Mouse (Mus musculus) gonadal fat pad, adult 2 months (tissue): ENCODE measurements at regions not wholly inside any gene's neighbourhood (a gene's known extent, or its start where the extent isn't known, plus 50 kb on each side); places are given as distances from the start of the nearest gene placed in this dataset.
"Not testable (repeated sequence)": the region's sequence is repeated elsewhere in the genome, so short reads cannot be mapped to it uniquely, and the experiment has no call there.

Experiments
- DNase-seq: peaks from one replicate; pipeline ENCODE4 v3.0.0-alpha.2; 2012; ENCODE audit warnings: low read depth

DNA sequence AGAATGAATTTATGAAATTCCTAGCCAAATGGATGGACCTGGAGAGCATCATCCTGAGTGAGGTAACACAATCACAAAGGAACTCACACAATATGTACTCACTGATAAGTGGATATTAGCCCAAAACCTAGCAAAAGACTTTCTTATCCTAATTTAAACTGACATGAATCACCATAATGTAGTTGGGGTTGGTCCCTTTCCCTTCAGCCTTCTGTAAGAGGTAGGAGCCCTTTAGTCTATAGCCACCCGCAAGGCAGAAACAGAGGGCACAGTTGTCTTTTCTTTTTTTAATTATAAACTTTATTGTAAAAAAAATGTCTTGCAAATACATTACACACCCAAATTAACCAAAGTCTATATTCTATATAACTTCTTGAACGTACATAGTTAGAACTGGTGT, 81.3 kb downstream of the Ogfrl1 start:
- DNase-seq: not testable (repeated sequence)

- DNase-seq: not testable (repeated sequence)
These were observed 82.7 kb downstream of the Ogfrl1 start for GRCm38 (mm10) chr1:23314863-23315262.

DNA sequence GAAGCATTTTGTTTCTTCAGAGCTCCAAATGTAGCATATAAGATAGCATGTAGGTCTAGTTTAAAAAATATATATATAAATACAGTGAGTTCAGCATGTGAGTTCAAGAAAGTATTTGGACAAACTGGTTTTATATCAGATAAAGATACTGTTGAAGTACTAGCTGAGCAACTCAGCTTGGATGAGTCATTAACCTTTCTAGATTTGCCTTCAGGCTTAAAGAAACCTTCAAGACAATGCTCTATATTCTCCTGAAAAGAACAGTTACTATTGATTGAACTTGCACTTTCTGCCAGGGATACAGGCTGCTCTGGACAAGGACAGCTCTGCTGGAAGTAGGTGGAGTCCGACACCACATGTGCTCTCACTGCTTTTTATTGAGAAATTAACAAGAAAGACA, 104.9 kb downstream of the Ogfrl1 start:
- peak; percentile 56 for DNase-seq

DNA sequence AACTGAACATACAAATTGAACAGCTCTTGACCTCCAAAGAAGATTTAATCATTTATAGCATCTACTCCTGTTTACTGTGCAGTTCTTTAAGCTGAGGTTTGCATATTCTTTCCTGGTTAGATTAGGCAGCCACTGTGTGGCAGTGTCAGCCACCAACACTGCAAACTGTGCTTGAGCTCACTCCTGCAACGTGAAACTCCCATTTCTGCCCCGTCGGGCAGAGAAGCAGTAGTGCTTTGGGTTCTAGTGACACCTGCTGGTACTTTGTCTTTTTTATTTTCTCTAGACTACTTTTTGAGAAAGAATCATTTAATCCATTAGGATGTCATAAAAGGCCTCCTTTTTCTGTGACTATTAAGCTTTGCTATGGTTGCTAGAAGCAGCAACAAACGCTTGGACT, 110.8 kb downstream of the Ogfrl1 start:
- DNase-seq: no peak

DNA sequence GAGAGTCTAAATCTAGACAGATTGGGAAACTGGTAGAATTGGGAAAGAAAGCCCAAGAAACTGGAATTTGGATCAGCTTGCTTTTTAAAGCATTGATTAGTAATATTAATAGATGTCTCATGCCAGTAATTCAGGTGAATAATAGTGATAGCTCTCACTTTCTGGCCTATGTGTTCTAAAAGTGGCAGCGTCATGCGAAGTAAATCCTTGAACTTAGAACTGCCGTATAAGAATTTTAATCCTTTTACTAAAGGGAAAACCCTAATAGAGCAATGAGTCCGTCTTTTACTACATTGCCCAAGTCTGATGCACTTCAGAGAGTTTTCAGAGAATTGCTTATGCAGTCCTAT, 114.7 kb downstream of the Ogfrl1 start:
- DNase-seq: no peak

- DNase-seq: no peak
These were observed 115.2 kb downstream of the Ogfrl1 start for GRCm38 (mm10) chr1:23282215-23282869.

DNA sequence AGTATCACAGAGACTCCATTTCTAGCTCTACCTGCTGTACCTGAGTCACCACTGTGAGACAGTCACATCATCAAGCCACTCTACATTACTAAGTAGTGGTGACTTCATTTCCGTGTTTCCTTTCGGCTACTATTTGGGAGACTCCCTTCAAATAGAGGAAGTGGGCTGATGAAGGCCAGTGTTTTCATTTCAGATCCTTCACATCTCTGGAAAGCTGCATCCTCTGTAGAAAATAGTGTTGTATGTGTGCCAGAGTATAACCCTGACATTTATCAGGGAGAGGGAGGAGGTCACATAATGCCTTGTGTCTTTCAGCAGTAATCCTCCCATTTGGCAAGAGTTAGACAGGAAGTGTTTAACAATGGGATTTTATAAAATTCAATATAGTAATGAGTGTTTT, 117.7 kb downstream of the Ogfrl1 start:
- DNase-seq: no peak

- DNase-seq: no peak
These were observed 125.5 kb downstream of the Ogfrl1 start for GRCm38 (mm10) chr1:23272077-23272476.

DNA sequence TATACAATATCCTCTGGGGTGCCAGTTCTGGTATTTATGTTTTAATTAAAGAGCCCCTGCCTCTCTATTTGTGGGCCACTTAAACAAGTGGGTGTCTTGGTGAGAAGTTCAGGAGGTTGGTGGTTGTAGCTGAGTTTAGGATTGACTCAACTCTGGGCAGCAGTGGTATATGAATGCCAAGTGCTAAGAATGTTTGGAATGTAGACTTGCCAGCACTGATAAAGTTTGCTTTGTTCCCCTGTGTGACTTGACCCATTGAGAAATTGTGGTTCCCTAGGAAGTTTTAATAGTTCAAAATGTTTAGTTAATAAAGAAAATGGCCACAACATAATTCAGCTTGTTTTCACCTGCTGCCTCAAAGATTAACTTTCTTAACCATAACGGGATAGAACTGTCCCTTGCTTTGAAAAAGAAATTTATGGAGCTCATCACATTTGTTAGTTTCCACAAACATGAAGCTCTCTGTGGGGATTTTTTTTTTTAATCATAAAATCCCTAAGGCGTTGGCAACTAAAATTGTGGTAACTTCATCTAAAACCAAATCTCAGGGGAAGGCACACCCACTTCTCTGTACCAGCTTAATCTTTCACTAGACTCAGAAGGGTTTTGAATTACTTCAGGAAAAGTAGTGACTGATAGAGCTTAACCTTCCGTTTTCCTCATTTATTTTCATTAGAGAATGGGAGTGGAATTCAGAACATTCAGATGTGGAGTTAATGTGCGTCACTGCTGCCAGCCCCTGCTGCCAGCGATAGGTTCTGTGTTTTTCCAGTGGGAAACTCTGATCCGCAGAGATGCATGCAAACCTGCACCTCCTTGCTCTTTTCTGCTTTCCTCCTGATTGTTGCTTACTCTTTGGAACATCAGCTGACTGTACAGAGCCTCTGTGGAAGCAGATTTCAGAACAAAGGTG, 126.4 kb downstream of the Ogfrl1 start:
- no peak for DNase-seq

GRCm38 (mm10) chr1:23268062-23268461, 129.5 kb downstream of the Ogfrl1 start:
- DNase-seq: no peak

GRCm38 (mm10) chr1:23265556-23266232, 131.9 kb downstream of the Ogfrl1 start:
- DNase-seq: no peak

GRCm38 (mm10) chr1:23264251-23264650, 133.3 kb downstream of the Ogfrl1 start:
- DNase-seq: no peak

DNA sequence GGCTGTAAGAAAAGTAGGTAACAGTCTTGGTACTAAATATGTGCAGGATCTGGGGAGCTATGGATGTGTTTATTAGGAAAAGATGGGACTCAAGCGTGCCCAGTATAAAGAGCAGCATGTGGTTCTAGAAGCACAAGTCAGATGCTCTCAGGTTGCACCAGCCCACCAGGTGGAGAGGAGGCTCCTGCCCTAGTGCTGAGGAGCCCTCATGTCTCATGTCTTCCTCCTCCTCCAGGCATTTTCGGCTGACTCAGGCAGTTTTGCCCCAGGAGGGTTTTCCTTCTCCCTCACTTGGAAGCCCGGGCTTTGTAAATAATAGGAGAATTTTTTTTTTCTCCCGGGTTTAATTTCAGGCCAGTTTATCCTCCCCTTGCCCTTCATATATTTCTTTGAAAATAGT, 133.8 kb downstream of the Ogfrl1 start:
- no peak for DNase-seq

GRCm38 (mm10) chr1:23261652-23262051, 135.9 kb downstream of the Ogfrl1 start:
- no peak for DNase-seq

GRCm38 (mm10) chr1:23257306-23257895, 140.2 kb downstream of the Ogfrl1 start:
- DNase-seq: no peak

- no peak for DNase-seq
These were observed 141.0 kb downstream of the Ogfrl1 start for GRCm38 (mm10) chr1:23256630-23257001.

DNA sequence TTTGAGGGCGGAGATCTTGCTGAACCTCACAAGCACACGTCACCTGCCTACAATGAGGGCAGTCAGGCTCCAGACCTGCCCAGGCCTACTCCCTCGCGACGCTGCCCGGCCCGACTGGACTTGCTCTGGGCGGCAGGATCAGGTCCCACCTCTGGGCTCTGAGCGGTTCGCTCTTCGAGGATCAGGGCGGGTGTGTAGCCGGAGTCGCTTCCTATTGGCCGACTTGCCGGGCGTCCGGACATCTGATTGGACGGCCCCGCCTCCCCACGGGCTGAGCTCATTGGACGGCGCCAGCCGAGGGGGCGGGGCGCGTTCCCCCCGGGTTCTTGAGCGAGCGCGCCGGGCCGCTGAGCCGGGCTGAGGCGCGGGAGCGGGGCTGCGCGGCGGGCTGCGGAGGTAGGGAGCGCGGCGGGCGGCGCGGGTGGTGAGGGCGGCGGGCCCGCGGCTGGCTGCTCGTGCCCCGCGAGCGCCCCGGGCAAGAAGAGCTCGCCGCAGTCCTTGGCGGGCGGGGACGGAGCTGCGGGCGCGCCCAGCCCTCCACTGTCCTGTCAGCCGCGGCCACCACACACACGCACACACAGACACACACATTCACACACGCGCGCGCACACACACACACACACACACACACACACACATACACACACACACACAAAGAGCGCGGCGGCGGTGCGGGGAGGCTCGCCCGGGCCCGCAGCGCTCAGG, 141.5 kb downstream of the Ogfrl1 start:
- peak; percentile 74 for DNase-seq

GRCm38 (mm10) chr1:23254235-23254634, 143.3 kb downstream of the Ogfrl1 start:
- no peak for DNase-seq

GRCm38 (mm10) chr1:23231522-23231921, 129.5 kb upstream of the 4933415F23Rik start:
- DNase-seq: no peak

DNA sequence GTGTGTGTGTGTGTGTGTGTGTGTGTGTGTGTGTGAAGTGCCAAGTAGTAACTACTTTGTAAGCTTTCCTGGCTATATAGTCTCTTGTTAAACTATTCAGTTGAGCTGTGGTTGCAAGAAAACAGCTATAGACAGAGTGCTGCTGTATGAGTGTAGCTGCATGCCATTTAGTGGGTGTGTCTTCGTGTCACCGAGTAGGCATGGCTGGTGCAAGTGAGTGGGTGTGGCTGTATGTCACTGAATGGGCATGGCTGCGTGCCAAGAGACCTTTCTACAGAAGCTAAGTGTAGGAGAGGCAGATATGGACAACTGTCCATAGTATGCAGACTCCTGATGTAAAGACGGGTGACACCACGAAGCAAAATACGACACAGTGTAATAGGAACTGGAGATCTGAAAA, 126.4 kb upstream of the 4933415F23Rik start:
- no peak for DNase-seq

- no peak for DNase-seq
These were observed 112.6 kb upstream of the 4933415F23Rik start for GRCm38 (mm10) chr1:23214462-23215158.
